Mouse (Mus musculus) kidney, postnatal 10 days (tissue): ENCODE results near the gene Cdk4.

Source experiments
- DNase-seq: peaks from one replicate; pipeline ENCODE4 v3.0.0; 2021; ENCODE audit warnings: mixed read lengths

Cdk4 gene

GRCm38 (mm10) chr10:127100414-127100813, 37.1 kb downstream of the Cdk4 start:
- no peak for DNase-seq

- no peak for DNase-seq
These were observed 37.8 kb downstream of the Cdk4 start for GRCm38 (mm10) chr10:127101151-127101550.

- no peak for DNase-seq
These were observed 40.3 kb downstream of the Cdk4 start for GRCm38 (mm10) chr10:127103631-127104030.

GRCm38 (mm10) chr10:127107563-127108261, 44.4 kb downstream of the Cdk4 start:
- no peak for DNase-seq

GRCm38 (mm10) chr10:127108262-127108583, 44.9 kb downstream of the Cdk4 start:
- no peak for DNase-seq

GRCm38 (mm10) chr10:127111001-127111887, 47.9 kb downstream of the Cdk4 start:
- no peak for DNase-seq

- DNase-seq, result no peak
These were observed 51.1 kb downstream of the Cdk4 start for GRCm38 (mm10) chr10:127114408-127114807.

- no peak for DNase-seq
These were observed 51.7 kb downstream of the Cdk4 start for GRCm38 (mm10) chr10:127115068-127115467.
